Mouse (Mus musculus) kidney, embryonic 16.5 days (tissue): ENCODE data around the gene Casz1. TPM values are rescaled to one million over a fixed set of nuclear protein-coding genes. Genes with fewer than 3 reads are reported as not detected.
A peak's percentile ranks its signal among the peaks of the same experiment; 100 is the strongest.

Experiments used
- ATAC-seq: fragments of 200-750 bp; cut with Nextera tagmentation; 2 replicates; pipeline ENCODE4 v1.8.0; 2017; ENCODE audit warnings: moderate TSS enrichment; ENCODE audit not compliant: low FRiP score, low TSS enrichment
- H3K27ac ChIP-seq: fragments of 300-500 bp; sonication (generic); 2 replicates; pipeline ENCODE4 v1.5.1; 2014; ENCODE audit warnings: low read length
- H3K27me3 ChIP-seq: fragments of 300-500 bp; sonication (generic); 2 replicates; pipeline ENCODE4 v1.6.1; 2014; ENCODE audit warnings: low read length, control low read depth, mixed read lengths; ENCODE audit not compliant: insufficient read depth
- H3K36me3 ChIP-seq: fragments of 300-500 bp; sonication (generic); 2 replicates; pipeline ENCODE4 v1.6.1; 2014; ENCODE audit warnings: low read length, control low read depth, mixed read lengths; ENCODE audit not compliant: insufficient read depth
- H3K4me1 ChIP-seq: fragments of 300-500 bp; sonication (generic); 2 replicates; pipeline ENCODE4 v1.6.1; 2014; ENCODE audit warnings: low read length, control low read depth, mixed read lengths; ENCODE audit not compliant: insufficient read depth
- H3K4me2 ChIP-seq: fragments of 300-500 bp; sonication (generic); replicated peaks from 2 replicates; pipeline ENCODE4 v1.6.1; 2014; ENCODE audit warnings: low read depth, low read length
- H3K4me3 ChIP-seq: fragments of 300-500 bp; sonication (generic); 2 replicates; pipeline ENCODE4 v1.5.1; 2014; ENCODE audit warnings: mild to moderate bottlenecking, low read length
- H3K9ac ChIP-seq: fragments of 300-500 bp; sonication (generic); replicated peaks from 2 replicates; pipeline ENCODE4 v1.6.1; 2014; ENCODE audit warnings: low read length
- H3K9me3 ChIP-seq: fragments of 300-500 bp; sonication (generic); 2 replicates; pipeline ENCODE4 v1.6.1; 2016; ENCODE audit warnings: low read length, control low read depth
- WGBS: fragments of 180-500 bp; shearing (Covaris S2); extraction: QIAGEN DNeasy Blood & Tissue Kit; methylation state at CpG from one replicate; pipeline ENCODE4 v1.1.7; 2014; 5-methylcytosine and 5-hydroxymethylcytosine counted together
- polyA plus RNA-seq: library from polyadenylated mRNA; unstranded; fragments of >200 nt; fragmentation: Nextera tagmentation; extraction: Ambion mirVana; gene quantifications from 2 replicates; pipeline ENCODE4 v1.2.1, GENCODE M21; 2015

The Casz1 gene
- polyA plus RNA-seq, 1 experiment from 2014 or later, result 5.4 TPM

GRCm38 (mm10) chr4:148922221-148922700 is 118.0 kb downstream of the Casz1 start:
- no peaks in the 10 kb centered on the region for H3K9me3 ChIP-seq
- no peaks in the 10 kb centered on the region for H3K36me3 ChIP-seq
- H3K4me3 ChIP-seq, result peak overlapping the region; percentile 8
- peak; percentile 24 for ATAC-seq
- H3K4me1 ChIP-seq, result peaks cover 100% of the 10 kb centered on the region
- peak overlapping the region; percentile 45; the same call in 1 of the 2 replicates for H3K9ac ChIP-seq
- WGBS, result 3% methylated on average over 16 of the region's 16 CpGs
- peak overlapping the region; percentile 41 for H3K4me2 ChIP-seq
- peak overlapping the region; percentile 78 for H3K27ac ChIP-seq
- peaks cover 27% of the 10 kb centered on the region for H3K27me3 ChIP-seq

GRCm38 (mm10) chr4:148923414-148923813 is 119.2 kb downstream of the Casz1 start:
- ATAC-seq, result no peak
- Histone ChIP-seq H3K27ac (peak overlapping the region; percentile 78), H3K4me3 (no peak overlapping the region), H3K9ac (peak overlapping the region; percentile 18; the same call in 1 of the 2 replicates), H3K9me3 (no peaks in the 10 kb centered on the region), H3K27me3 (peaks cover 23% of the 10 kb centered on the region; the same call in 1 of the 2 replicates), H3K4me2 (no peak overlapping the region), H3K4me1 (peaks cover 98% of the 10 kb centered on the region), H3K36me3 (no peaks in the 10 kb centered on the region)
- 17% methylated on average over 9 of the region's 9 CpGs for WGBS

- peak overlapping the region; percentile 78 for H3K27ac ChIP-seq
- H3K4me2 ChIP-seq, result no peak overlapping the region
- peak overlapping the region; percentile 18; the same call in 1 of the 2 replicates for H3K9ac ChIP-seq
- H3K9me3 ChIP-seq, result no peaks in the 10 kb centered on the region
- 25% methylated on average over 8 of the region's 8 CpGs for WGBS
- H3K27me3 ChIP-seq, result peaks cover 23% of the 10 kb centered on the region; the same call in 1 of the 2 replicates
- peak; percentile 5; the same call in 1 of the 2 replicates for ATAC-seq
- H3K4me1 ChIP-seq, result peaks cover 97% of the 10 kb centered on the region
- no peak overlapping the region for H3K4me3 ChIP-seq
- no peaks in the 10 kb centered on the region for H3K36me3 ChIP-seq
Observed at GRCm38 (mm10) chr4:148923976-148924375, 119.7 kb downstream of the Casz1 start.

DNA sequence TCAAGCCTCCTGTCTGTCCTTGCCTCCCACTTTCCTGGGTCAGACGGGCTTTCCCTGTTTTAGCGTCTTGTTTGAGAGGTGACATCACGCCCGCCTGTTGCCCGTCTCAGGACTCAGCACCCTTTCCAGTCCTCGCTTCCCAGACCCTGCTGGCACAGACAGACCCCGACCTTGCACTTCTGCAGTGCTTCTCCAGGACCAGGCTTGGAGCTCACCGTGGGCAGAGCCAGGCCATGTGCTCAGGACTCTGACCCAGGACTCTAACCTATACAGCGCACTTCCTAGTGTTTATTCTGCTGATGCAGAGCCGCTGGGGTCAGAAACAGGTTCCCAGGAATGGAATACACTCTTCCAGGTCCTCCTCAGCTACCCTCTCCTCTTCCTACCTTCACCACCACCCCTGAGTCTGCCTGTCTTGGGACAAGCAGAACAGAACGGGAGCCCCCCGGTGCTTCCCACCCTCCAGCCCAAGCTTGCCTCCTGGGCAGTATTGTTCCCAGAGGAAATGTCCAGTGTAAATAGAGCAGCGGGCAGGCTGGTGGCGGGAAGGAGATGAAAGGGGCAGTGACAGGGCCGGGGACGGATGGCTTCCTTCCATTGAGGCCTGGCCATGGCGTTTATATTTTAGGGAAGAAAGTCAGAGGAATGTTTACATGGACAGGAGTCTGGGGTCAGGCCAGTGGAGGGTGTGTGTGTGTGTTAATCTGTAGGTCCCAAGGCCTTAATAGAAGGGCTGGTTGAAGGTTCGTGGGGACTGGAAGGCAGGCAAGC is 121.5 kb downstream of the Casz1 start:
- 22% methylated on average over 18 of the region's 18 CpGs for WGBS
- Histone ChIP-seq H3K27ac (peak overlapping the region; percentile 48; the same call in 1 of the 2 replicates), H3K4me1 (peaks cover 80% of the 10 kb centered on the region), H3K4me2 (peak overlapping the region; percentile 25; the same call in 1 of the 2 replicates), H3K36me3 (no peaks in the 10 kb centered on the region), H3K4me3 (no peak overlapping the region), H3K9me3 (no peaks in the 10 kb centered on the region), H3K9ac (peak overlapping the region; percentile 40; the same call in 1 of the 2 replicates), H3K27me3 (peaks cover 19% of the 10 kb centered on the region; the same call in 1 of the 2 replicates)
- ATAC-seq, result 0 out of 2 replicates have a peak, but pooled peaks have one; percentile 3

- ATAC-seq, result no peak
- WGBS, result 19% methylated on average over 6 of the region's 8 CpGs
- H3K9ac ChIP-seq, result peak overlapping the region; percentile 29; the same call in 1 of the 2 replicates
- no peaks in the 10 kb centered on the region for H3K9me3 ChIP-seq
- peaks cover 73% of the 10 kb centered on the region for H3K4me1 ChIP-seq
- H3K27ac ChIP-seq, result peak overlapping the region; percentile 11; the same call in 1 of the 2 replicates
- no peak overlapping the region; the same call in 1 of the 2 replicates for H3K4me2 ChIP-seq
- H3K4me3 ChIP-seq, result no peak overlapping the region
- H3K27me3 ChIP-seq, result peaks cover 13% of the 10 kb centered on the region; the same call in 1 of the 2 replicates
- no peaks in the 10 kb centered on the region for H3K36me3 ChIP-seq
Observed at GRCm38 (mm10) chr4:148926459-148926858, 122.2 kb downstream of the Casz1 start.

DNA sequence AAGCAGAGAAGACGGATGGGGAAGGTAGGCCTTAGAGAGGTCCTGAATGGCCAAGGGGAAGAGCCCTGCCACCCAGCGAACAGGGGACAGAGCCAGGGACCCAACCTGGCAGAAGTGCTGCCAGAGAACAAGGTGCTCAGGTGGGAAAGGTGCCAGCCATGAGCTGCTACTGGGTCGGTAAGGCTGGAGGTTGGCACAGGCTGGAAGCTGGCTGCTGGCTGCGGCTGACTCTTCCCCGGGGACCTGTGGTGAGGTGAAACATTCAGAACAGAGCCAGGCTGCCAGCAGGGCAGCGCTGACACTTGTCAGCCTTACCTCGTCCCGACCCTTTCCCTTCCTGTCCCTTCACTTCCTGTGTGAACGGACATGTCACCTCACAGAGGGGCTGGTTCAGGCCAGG is 124.1 kb downstream of the Casz1 start:
- Histone ChIP-seq H3K9me3 (no peaks in the 10 kb centered on the region), H3K36me3 (no peaks in the 10 kb centered on the region), H3K4me1 (peaks cover 54% of the 10 kb centered on the region), H3K4me2 (no peak overlapping the region), H3K27me3 (peaks cover 11% of the 10 kb centered on the region; the same call in 1 of the 2 replicates), H3K27ac (no peak overlapping the region), H3K4me3 (no peak overlapping the region), H3K9ac (no peak overlapping the region)
- 66% methylated on average over 9 of the region's 9 CpGs for WGBS
- ATAC-seq, result no peak

DNA sequence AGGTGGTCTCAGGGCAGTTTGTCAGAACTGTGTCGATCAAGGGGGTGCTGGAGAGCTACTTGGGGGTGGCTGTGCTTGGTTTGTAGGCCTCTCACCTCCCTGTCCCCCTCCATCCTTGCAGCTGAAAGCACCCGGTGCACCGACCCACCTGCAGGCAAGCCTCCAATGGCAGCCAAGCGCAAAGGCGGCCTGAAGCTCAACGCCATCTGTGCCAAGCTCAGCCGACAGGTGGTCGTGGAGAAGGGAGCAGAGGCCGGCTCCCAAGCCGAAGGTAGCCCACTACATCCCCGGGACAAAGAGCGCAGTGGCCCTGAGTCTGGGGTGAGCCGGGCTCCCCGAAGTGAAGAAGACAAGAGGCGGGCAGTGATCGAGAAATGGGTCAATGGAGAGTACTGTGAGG is 124.6 kb downstream of the Casz1 start:
- no peaks in the 10 kb centered on the region for H3K36me3 ChIP-seq
- H3K4me1 ChIP-seq, result peaks cover 49% of the 10 kb centered on the region
- no peak for ATAC-seq
- H3K27ac ChIP-seq, result no peak overlapping the region
- no peak overlapping the region for H3K4me2 ChIP-seq
- H3K9ac ChIP-seq, result no peak overlapping the region
- no peak overlapping the region for H3K4me3 ChIP-seq
- H3K9me3 ChIP-seq, result no peaks in the 10 kb centered on the region
- WGBS, result 86% methylated on average over 16 of the region's 16 CpGs
- peaks cover 11% of the 10 kb centered on the region; the same call in 1 of the 2 replicates for H3K27me3 ChIP-seq

DNA sequence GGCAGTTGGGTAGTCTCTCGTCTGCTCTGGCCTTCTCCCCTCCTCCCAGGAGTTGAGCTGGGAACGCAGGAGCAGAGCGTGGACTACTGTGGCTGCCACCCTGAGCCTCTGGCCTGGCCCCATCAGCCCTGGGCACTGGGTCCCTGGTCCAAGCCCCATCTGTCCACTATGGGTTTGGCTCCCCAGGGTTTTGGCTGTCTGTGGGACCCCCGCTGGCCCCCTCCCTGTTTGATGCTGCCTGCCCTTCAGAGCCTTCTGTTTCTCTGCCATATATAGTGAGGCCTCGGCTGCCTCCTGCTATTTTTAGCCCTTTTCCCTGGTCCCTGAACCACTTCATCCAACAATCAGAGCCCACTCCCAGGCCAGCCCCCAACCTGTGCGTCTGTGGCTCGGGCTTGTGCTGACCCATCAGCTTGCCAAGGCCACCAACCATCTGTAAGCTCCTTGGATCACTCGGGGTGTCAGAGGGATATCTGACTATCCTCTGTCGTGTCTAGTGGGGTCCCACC is 126.5 kb downstream of the Casz1 start:
- no peak for ATAC-seq
- H3K4me2 ChIP-seq, result no peak overlapping the region
- H3K9me3 ChIP-seq, result no peaks in the 10 kb centered on the region
- peaks cover 4% of the 10 kb centered on the region; the same call in 1 of the 2 replicates for H3K27me3 ChIP-seq
- H3K27ac ChIP-seq, result no peak overlapping the region
- peaks cover 40% of the 10 kb centered on the region for H3K4me1 ChIP-seq
- no peaks in the 10 kb centered on the region for H3K36me3 ChIP-seq
- 78% methylated on average over 9 of the region's 9 CpGs for WGBS
- no peak overlapping the region for H3K9ac ChIP-seq
- H3K4me3 ChIP-seq, result no peak overlapping the region

DNA sequence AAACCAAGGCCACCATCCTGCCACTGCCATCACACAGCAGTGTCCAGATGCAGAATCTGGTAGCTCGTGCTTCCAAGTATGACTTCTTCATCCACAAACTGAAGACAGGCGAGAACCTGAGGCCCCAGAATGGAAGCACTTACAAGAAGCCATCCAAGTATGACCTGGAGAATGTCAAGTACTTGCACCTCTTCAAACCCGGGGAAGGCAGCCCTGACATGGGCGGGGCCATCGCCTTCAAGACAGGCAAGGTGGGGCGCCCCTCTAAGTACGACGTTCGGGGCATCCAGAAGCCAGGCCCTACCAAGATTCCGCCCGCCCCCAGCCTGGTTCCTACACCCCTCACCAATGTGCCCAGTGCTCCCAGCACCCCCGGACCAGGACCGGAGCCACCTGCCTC is 128.9 kb downstream of the Casz1 start:
- H3K9me3 ChIP-seq, result no peaks in the 10 kb centered on the region
- no peak for ATAC-seq

More for the DNA sequence above, 128.9 kb downstream of the Casz1 start:
- H3K4me3 ChIP-seq, result no peak overlapping the region
- no peak overlapping the region for H3K4me2 ChIP-seq
- no peak overlapping the region for H3K27ac ChIP-seq
- H3K9ac ChIP-seq, result no peak overlapping the region
- WGBS, result 92% methylated on average over 13 of the region's 13 CpGs
- H3K4me1 ChIP-seq, result peaks cover 20% of the 10 kb centered on the region
- no peaks in the 10 kb centered on the region; the same call in 1 of the 2 replicates for H3K27me3 ChIP-seq
- no peaks in the 10 kb centered on the region for H3K36me3 ChIP-seq
